Mouse (Mus musculus): ENCODE data around the gene Myo19.

- TF ChIP-seq POLR2A (IDR thresholded peaks at IDR 0.05; ENCODE audit: control insufficient read depth, extremely low read depth, insufficient read depth, low read length, poor library complexity) (no peak), CTCF (IDR thresholded peaks at IDR 0.05; ENCODE audit: borderline replicate concordance, control insufficient read depth, extremely low read depth, insufficient read depth, low read length, poor library complexity) (no peak)
These were observed 64.0 kb downstream of the Myo19 start for GRCm38 (mm10) chr11:84943948-84944347.

All from thymus, adult 2 months (tissue).